Mouse (Mus musculus) forebrain, embryonic 15.5 days (tissue): Measurements from ENCODE around the gene Eva1a. TPM values are rescaled to one million over a fixed set of nuclear protein-coding genes. Genes with fewer than 3 reads are reported as not detected.

Experiments
- ATAC-seq: fragments of 200-750 bp; cut with Nextera tagmentation; replicated peaks from 2 replicates; pipeline ENCODE4 v1.8.0; 2017; ENCODE audit warnings: mild to moderate bottlenecking, moderate TSS enrichment, moderate library complexity
- H3K27ac ChIP-seq: fragments of 300-500 bp; sonication (generic); replicated peaks from 2 replicates; pipeline ENCODE4 v1.5.1; 2015; ENCODE audit warnings: mild to moderate bottlenecking, inconsistent platforms
- H3K27me3 ChIP-seq: fragments of 300-500 bp; sonication (generic); 2 replicates; pipeline ENCODE4 v1.6.1; 2015; ENCODE audit warnings: inconsistent platforms
- H3K36me3 ChIP-seq: fragments of 300-500 bp; sonication (generic); 2 replicates; pipeline ENCODE4 v1.6.1; 2015; ENCODE audit warnings: mild to moderate bottlenecking, inconsistent platforms
- H3K4me1 ChIP-seq: fragments of 300-500 bp; sonication (generic); 2 replicates; pipeline ENCODE4 v1.6.1; 2015; ENCODE audit warnings: inconsistent platforms
- H3K4me2 ChIP-seq: fragments of 300-500 bp; sonication (generic); replicated peaks from 2 replicates; pipeline ENCODE4 v1.6.1; 2015; ENCODE audit warnings: mild to moderate bottlenecking, inconsistent platforms
- H3K4me3 ChIP-seq: fragments of 300-500 bp; sonication (generic); 2 replicates; pipeline ENCODE4 v1.5.1; 2015; ENCODE audit warnings: mild to moderate bottlenecking, inconsistent platforms
- H3K9ac ChIP-seq: fragments of 300-500 bp; sonication (generic); replicated peaks from 2 replicates; pipeline ENCODE4 v1.6.1; 2015; ENCODE audit warnings: mild to moderate bottlenecking, inconsistent platforms
- H3K9me3 ChIP-seq: fragments of 300-500 bp; sonication (generic); 2 replicates; pipeline ENCODE4 v1.6.1; 2016; ENCODE audit warnings: inconsistent platforms
- WGBS: fragments of 180-500 bp; shearing (Covaris S2); methylation state at CpG from one replicate; pipeline ENCODE4 v1.1.7; 2015; ENCODE audit warnings: mixed read lengths; 5-methylcytosine and 5-hydroxymethylcytosine counted together
- polyA plus RNA-seq: library from polyadenylated mRNA; unstranded; fragments of >200 nt; fragmentation: Nextera tagmentation; extraction: Ambion mirVana; gene quantifications from 2 replicates; pipeline ENCODE4 v1.2.1, GENCODE M21; 2015

The Eva1a gene
- polyA plus RNA-seq, 1 experiment from 2014 or later, result 0.95 TPM

GRCm38 (mm10) chr6:82073567-82073966, 32.7 kb downstream of the Eva1a start:
- Histone ChIP-seq H3K9ac (no peak overlapping the region), H3K4me2 (no peak overlapping the region), H3K27ac (no peak overlapping the region), H3K4me3 (no peak overlapping the region), H3K9me3 (no peaks in the 10 kb centered on the region), H3K4me1 (no peaks in the 10 kb centered on the region), H3K36me3 (no peaks in the 10 kb centered on the region), H3K27me3 (no peaks in the 10 kb centered on the region)
- no peak for ATAC-seq
- WGBS, result 90% methylated on average over 3 of the region's 3 CpGs

DNA sequence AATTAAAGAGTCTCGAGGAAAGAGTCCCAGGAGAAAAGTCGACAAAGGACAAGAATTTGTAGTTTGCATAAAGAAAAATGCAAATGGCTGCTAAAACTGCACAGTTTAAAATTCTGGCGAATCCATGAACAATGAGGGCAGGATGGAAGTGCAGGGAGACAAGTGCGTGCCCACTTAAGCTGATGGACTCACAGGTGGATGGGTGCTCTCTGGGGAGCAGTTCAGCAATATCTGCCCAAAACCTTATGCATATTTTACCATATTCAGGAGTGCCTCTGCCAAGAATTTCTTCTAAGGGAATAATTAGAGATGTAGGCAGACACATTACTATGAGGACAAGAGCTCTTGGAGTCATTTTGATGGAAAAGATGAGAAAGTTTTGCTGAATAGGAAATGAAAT, 35.5 kb downstream of the Eva1a start:
- no peak overlapping the region for H3K27ac ChIP-seq
- H3K4me2 ChIP-seq, result no peak overlapping the region
- H3K4me1 ChIP-seq, result no peaks in the 10 kb centered on the region
- no peaks in the 10 kb centered on the region for H3K36me3 ChIP-seq
- no peak overlapping the region for H3K9ac ChIP-seq
- H3K27me3 ChIP-seq, result no peaks in the 10 kb centered on the region
- no peak overlapping the region for H3K4me3 ChIP-seq
- ATAC-seq, result no peak
- H3K9me3 ChIP-seq, result no peaks in the 10 kb centered on the region
- 77% methylated on average over 4 of the region's 4 CpGs for WGBS

DNA sequence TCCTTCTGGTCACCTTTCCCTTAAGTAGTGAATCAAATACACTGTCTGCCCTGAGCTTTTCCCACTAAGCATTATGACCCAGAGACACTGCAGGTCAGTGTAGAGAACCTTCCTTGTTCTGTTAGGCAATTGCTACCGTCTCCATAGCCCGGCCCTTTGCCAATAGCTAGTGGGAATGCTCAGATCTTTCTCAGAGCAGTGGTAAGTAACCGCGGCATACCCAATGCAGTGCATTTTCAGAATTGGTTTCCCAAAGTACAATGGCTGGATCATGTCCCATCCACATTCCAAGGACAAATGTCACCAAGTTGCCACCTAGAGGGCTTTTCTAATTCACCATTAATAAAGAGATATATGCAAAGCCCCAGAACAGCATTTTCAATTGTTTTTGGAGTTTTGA, 38.0 kb downstream of the Eva1a start:
- no peak for ATAC-seq
- WGBS, result 96% methylated on average over 4 of the region's 4 CpGs
- Histone ChIP-seq H3K4me2 (no peak overlapping the region), H3K4me3 (no peak overlapping the region), H3K27me3 (no peaks in the 10 kb centered on the region), H3K36me3 (no peaks in the 10 kb centered on the region), H3K4me1 (no peaks in the 10 kb centered on the region), H3K9ac (no peak overlapping the region), H3K27ac (no peak overlapping the region), H3K9me3 (no peaks in the 10 kb centered on the region)

- Histone ChIP-seq H3K9me3 (no peaks in the 10 kb centered on the region), H3K27me3 (no peaks in the 10 kb centered on the region), H3K9ac (no peak overlapping the region), H3K4me2 (no peak overlapping the region), H3K36me3 (no peaks in the 10 kb centered on the region), H3K27ac (no peak overlapping the region), H3K4me3 (no peak overlapping the region), H3K4me1 (no peaks in the 10 kb centered on the region)
- WGBS, result 71% methylated on average over 6 of the region's 6 CpGs
- ATAC-seq, result no peak
These were observed 42.8 kb downstream of the Eva1a start for GRCm38 (mm10) chr6:82083655-82084054.

GRCm38 (mm10) chr6:82084235-82084634, 43.4 kb downstream of the Eva1a start:
- Histone ChIP-seq H3K36me3 (no peaks in the 10 kb centered on the region), H3K9me3 (no peaks in the 10 kb centered on the region), H3K27ac (no peak overlapping the region), H3K4me2 (no peak overlapping the region), H3K27me3 (no peaks in the 10 kb centered on the region), H3K9ac (no peak overlapping the region), H3K4me1 (no peaks in the 10 kb centered on the region), H3K4me3 (no peak overlapping the region)
- WGBS, result 78% methylated on average over 3 of the region's 3 CpGs
- no peak for ATAC-seq

GRCm38 (mm10) chr6:82085313-82085908, 44.6 kb downstream of the Eva1a start:
- Histone ChIP-seq H3K4me1 (no peaks in the 10 kb centered on the region), H3K4me3 (no peak overlapping the region), H3K4me2 (no peak overlapping the region), H3K9me3 (no peaks in the 10 kb centered on the region), H3K9ac (no peak overlapping the region), H3K27ac (no peak overlapping the region), H3K36me3 (no peaks in the 10 kb centered on the region), H3K27me3 (no peaks in the 10 kb centered on the region)
- WGBS, result 91% methylated on average over 8 of the region's 8 CpGs
- ATAC-seq, result no peak

GRCm38 (mm10) chr6:82088133-82088532, 47.3 kb downstream of the Eva1a start:
- peaks cover 7% of the 10 kb centered on the region; the same call in 1 of the 2 replicates for H3K27me3 ChIP-seq
- 68% methylated on average over 4 of the region's 4 CpGs for WGBS
- H3K36me3 ChIP-seq, result no peaks in the 10 kb centered on the region
- no peak overlapping the region for H3K27ac ChIP-seq
- no peak for ATAC-seq
- H3K4me1 ChIP-seq, result peaks cover 5% of the 10 kb centered on the region
- no peak overlapping the region for H3K4me3 ChIP-seq
- H3K9me3 ChIP-seq, result no peaks in the 10 kb centered on the region
- H3K9ac ChIP-seq, result no peak overlapping the region
- H3K4me2 ChIP-seq, result no peak overlapping the region

GRCm38 (mm10) chr6:82091773-82092172, 50.9 kb downstream of the Eva1a start:
- ATAC-seq, result no peak
- Histone ChIP-seq H3K4me3 (peak overlapping the region; percentile 38), H3K4me2 (peak overlapping the region; percentile 59), H3K9me3 (no peaks in the 10 kb centered on the region), H3K27me3 (peaks cover 7% of the 10 kb centered on the region; the same call in 1 of the 2 replicates), H3K9ac (peak overlapping the region; percentile 30), H3K27ac (no peak overlapping the region), H3K4me1 (peaks cover 5% of the 10 kb centered on the region), H3K36me3 (no peaks in the 10 kb centered on the region)
- 2% methylated on average over 28 of the region's 28 CpGs for WGBS

DNA sequence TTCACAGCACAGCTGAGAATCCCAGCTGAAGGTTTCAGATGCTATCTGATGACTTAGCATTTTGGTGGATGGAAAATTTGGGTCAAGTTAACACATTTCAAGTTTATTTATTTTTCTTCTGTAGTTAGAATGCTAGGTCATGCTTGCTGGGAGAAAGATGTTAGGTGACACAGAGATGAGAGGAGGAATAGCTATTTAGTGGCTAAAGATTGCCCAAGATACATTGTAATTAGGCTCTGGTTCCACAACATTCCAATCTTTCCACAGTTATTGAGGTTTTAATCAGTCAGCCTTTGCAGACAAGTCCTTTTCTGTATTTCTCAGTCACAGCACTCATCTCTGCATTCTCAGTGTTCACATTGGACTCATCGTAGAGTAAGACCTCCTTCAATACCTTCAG, 56.9 kb downstream of the Eva1a start:
- Histone ChIP-seq H3K9me3 (no peaks in the 10 kb centered on the region), H3K4me3 (no peak overlapping the region), H3K27ac (no peak overlapping the region), H3K9ac (no peak overlapping the region), H3K27me3 (no peaks in the 10 kb centered on the region), H3K4me1 (no peaks in the 10 kb centered on the region), H3K36me3 (no peaks in the 10 kb centered on the region), H3K4me2 (no peak overlapping the region)
- 96% methylated on average over 1 of the region's 1 CpGs for WGBS
- no peak for ATAC-seq

DNA sequence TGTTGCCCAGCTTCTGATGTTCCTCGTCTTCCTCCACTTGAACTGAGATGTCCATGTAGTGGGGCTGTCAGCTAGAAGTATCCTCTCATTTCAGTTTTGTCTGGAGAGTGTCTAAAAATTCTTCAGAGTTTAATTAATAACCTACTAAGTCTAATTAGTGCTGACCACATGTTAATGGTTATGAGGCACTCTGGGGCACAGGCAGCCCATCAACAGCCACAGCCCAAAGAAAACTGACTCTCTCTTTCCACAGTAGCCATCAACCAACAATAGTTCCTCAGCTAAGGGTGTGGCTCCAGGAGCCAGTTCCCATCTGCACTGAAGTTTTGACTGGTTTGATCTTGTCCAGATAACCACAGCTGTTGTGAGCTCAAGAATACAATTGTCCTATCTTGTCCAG, 57.6 kb downstream of the Eva1a start:
- no peak overlapping the region for H3K9ac ChIP-seq
- no peaks in the 10 kb centered on the region for H3K36me3 ChIP-seq
- WGBS, result 90% methylated on average over 1 of the region's 1 CpGs
- no peak for ATAC-seq
- no peak overlapping the region for H3K4me2 ChIP-seq
- H3K9me3 ChIP-seq, result no peaks in the 10 kb centered on the region
- H3K27ac ChIP-seq, result no peak overlapping the region
- no peak overlapping the region for H3K4me3 ChIP-seq
- no peaks in the 10 kb centered on the region for H3K4me1 ChIP-seq
- no peaks in the 10 kb centered on the region for H3K27me3 ChIP-seq

GRCm38 (mm10) chr6:82110473-82110872, 69.6 kb downstream of the Eva1a start:
- no peaks in the 10 kb centered on the region for H3K36me3 ChIP-seq
- H3K4me3 ChIP-seq, result no peak overlapping the region
- no peaks in the 10 kb centered on the region for H3K27me3 ChIP-seq
- H3K4me1 ChIP-seq, result no peaks in the 10 kb centered on the region
- no peak overlapping the region for H3K4me2 ChIP-seq
- ATAC-seq, result no peak
- no peak overlapping the region for H3K27ac ChIP-seq
- H3K9ac ChIP-seq, result no peak overlapping the region
- 86% methylated on average over 7 of the region's 7 CpGs for WGBS
- no peaks in the 10 kb centered on the region for H3K9me3 ChIP-seq

DNA sequence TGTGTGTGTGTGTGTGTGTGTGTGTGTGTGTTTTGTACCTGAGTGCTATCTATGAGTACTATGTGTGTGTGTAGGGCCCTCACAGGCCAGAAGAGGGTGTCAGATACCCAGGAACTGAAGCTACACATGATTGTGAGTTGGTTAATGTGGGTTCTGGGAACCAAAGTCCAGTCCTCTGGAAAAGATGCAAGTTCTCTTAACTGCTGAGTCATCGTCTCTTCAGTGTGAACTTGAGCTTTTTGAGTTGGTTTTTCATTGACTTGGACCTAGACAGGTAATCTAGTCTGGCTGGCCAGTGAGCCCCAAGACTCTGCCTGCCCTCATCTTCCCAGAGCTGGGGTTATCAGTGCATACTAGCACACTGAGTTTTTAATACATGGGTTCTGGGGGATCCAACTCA, 70.3 kb downstream of the Eva1a start:
- H3K27me3 ChIP-seq, result no peaks in the 10 kb centered on the region
- 92% methylated on average over 1 of the region's 1 CpGs for WGBS
- H3K36me3 ChIP-seq, result no peaks in the 10 kb centered on the region
- H3K4me2 ChIP-seq, result no peak overlapping the region
- H3K9ac ChIP-seq, result no peak overlapping the region
- H3K9me3 ChIP-seq, result no peaks in the 10 kb centered on the region
- no peak overlapping the region for H3K27ac ChIP-seq
- no peak for ATAC-seq
- H3K4me1 ChIP-seq, result no peaks in the 10 kb centered on the region
- no peak overlapping the region for H3K4me3 ChIP-seq

DNA sequence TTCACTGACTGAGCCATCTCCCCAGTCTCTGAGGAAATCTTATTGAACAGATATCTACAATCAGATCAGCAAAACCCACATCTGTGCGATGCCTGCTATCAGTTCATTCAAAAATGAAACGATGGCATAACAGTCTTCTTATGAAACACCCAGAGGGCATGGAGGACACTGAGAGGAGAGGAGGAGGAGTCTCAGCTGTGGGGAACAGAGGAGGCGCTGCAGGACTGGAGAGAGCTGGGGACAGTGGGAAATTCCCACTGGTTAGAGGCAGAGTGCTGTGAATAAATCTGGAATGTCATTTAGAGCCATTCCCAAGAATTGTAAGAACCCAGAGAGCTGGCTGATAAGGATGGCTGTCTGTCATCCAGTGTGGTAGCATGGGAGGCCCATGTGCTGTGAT, 70.7 kb downstream of the Eva1a start:
- H3K4me1 ChIP-seq, result no peaks in the 10 kb centered on the region
- ATAC-seq, result no peak
- H3K27me3 ChIP-seq, result no peaks in the 10 kb centered on the region
- WGBS, result 84% methylated on average over 3 of the region's 3 CpGs
- H3K4me2 ChIP-seq, result no peak overlapping the region
- H3K4me3 ChIP-seq, result no peak overlapping the region
- H3K9me3 ChIP-seq, result no peaks in the 10 kb centered on the region
- H3K27ac ChIP-seq, result no peak overlapping the region
- no peaks in the 10 kb centered on the region for H3K36me3 ChIP-seq
- no peak overlapping the region for H3K9ac ChIP-seq
